Mouse (Mus musculus) liver, adult 2 months (tissue): ENCODE results near the gene Btf3.

Experiments used
- CTCF ChIP-seq: fragments of 200-500 bp; IDR thresholded peaks from 2 replicates; pipeline ENCODE4 v1.5.1; 2011; ENCODE audit warnings: low read depth, low read length, control low read depth
- POLR2A ChIP-seq: fragments of 200-500 bp; IDR thresholded peaks from 2 replicates; pipeline ENCODE4 v1.6.1; 2011; ENCODE audit warnings: low read length, control low read depth; ENCODE audit not compliant: insufficient read depth; ENCODE audit errors: extremely low read depth

GRCm38 (mm10) chr13:98361161-98361560 is 44.4 kb upstream of the Btf3 start:
- TF ChIP-seq POLR2A (no peak), CTCF (no peak)
